Mouse (Mus musculus) bone marrow macrophage, adult 2 months (primary cell): ENCODE data around the gene Gpr62.

ENCODE experiments used
- CTCF ChIP-seq: IDR thresholded peaks from 2 replicates; pipeline ENCODE4 v1.5.1; 2012; ENCODE audit warnings: low read depth, mild to moderate bottlenecking, low read length, moderate library complexity
- POLR2A ChIP-seq: IDR thresholded peaks from 2 replicates; pipeline ENCODE4 v1.6.1; 2012; ENCODE audit warnings: mild to moderate bottlenecking, low read depth, low read length, borderline replicate concordance

GRCm38 (mm10) chr9:106477649-106478048, 11.9 kb upstream of the Gpr62 start:
- TF ChIP-seq CTCF (no peak), POLR2A (no peak)
